Mouse (Mus musculus) kidney, embryonic 14.5 days (tissue): ENCODE measurements at regions not wholly inside any gene's neighbourhood (a gene's known extent, or its start where the extent isn't known, plus 50 kb on each side); places are given as distances from the start of the nearest gene placed in this dataset.

Source experiments
- ATAC-seq: fragments of 200-750 bp; cut with Nextera tagmentation; 2 replicates; pipeline ENCODE4 v1.8.0; 2017; ENCODE audit warnings: moderate number of reproducible peaks, mild to moderate bottlenecking, moderate TSS enrichment, moderate library complexity; ENCODE audit not compliant: low FRiP score, low TSS enrichment
- H3K27ac ChIP-seq: fragments of 300-500 bp; sonication (generic); 2 replicates; pipeline ENCODE4 v1.5.1; 2014; ENCODE audit warnings: low read depth, mild to moderate bottlenecking, low read length, moderate library complexity, mixed read lengths
- H3K27me3 ChIP-seq: fragments of 300-500 bp; sonication (generic); 2 replicates; pipeline ENCODE4 v1.6.1; 2014; ENCODE audit warnings: mild to moderate bottlenecking, low read length; ENCODE audit not compliant: control insufficient read depth, insufficient read depth
- H3K36me3 ChIP-seq: fragments of 300-500 bp; sonication (generic); 2 replicates; pipeline ENCODE4 v1.6.1; 2014; ENCODE audit warnings: low read length, mixed read lengths; ENCODE audit not compliant: control insufficient read depth, insufficient read depth
- H3K4me1 ChIP-seq: fragments of 300-500 bp; sonication (generic); 2 replicates; pipeline ENCODE4 v1.6.1; 2014; ENCODE audit warnings: low read length, mixed read lengths; ENCODE audit not compliant: control insufficient read depth, insufficient read depth
- H3K4me2 ChIP-seq: fragments of 300-500 bp; sonication (generic); replicated peaks from 2 replicates; pipeline ENCODE4 v1.6.1; 2014; ENCODE audit warnings: low read depth, mild to moderate bottlenecking, low read length
- H3K4me3 ChIP-seq: fragments of 300-500 bp; sonication (generic); 2 replicates; pipeline ENCODE4 v1.5.1; 2014; ENCODE audit warnings: mild to moderate bottlenecking, low read length
- H3K9ac ChIP-seq: fragments of 300-500 bp; sonication (generic); 2 replicates; pipeline ENCODE4 v1.6.1; 2014; ENCODE audit warnings: low read depth, mild to moderate bottlenecking, low read length, moderate library complexity
- H3K9me3 ChIP-seq: fragments of 300-500 bp; sonication (generic); 2 replicates; pipeline ENCODE4 v1.6.1; 2016; ENCODE audit warnings: low read length; ENCODE audit not compliant: control insufficient read depth
- WGBS: fragments of 180-500 bp; shearing (Covaris S2); extraction: QIAGEN DNeasy Blood & Tissue Kit; methylation state at CpG from one replicate; pipeline ENCODE4 v1.1.7; 2014; 5-methylcytosine and 5-hydroxymethylcytosine counted together

DNA sequence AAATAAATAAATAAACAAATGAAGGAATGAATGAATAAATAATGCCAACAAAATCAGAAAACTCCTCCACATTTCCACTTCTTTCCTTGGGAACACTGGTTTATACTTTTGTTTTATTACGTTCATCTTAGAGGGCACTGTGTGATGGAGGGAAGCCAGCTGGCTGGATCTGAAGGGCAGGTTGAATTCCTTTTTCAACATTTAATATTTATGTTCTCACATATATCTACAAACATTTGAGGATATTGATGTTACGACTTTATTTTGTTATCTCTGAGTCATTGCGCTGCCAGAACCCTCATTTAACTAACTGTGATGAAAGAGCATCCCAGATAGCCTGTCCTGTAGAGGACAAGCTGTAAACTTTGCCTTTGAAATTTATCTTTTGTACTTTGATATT is 273.3 kb downstream of the Phf14 start:
- H3K27ac ChIP-seq, result no peak overlapping the region
- H3K4me3 ChIP-seq, result no peak overlapping the region
- H3K36me3 ChIP-seq, result no peaks in the 10 kb centered on the region
- H3K9me3 ChIP-seq, result no peaks in the 10 kb centered on the region
- no peak for ATAC-seq
- H3K27me3 ChIP-seq, result no peaks in the 10 kb centered on the region
- WGBS, result 46% methylated on average over 3 of the region's 3 CpGs
- H3K4me1 ChIP-seq, result no peaks in the 10 kb centered on the region
- H3K4me2 ChIP-seq, result no peak overlapping the region
- no peak overlapping the region for H3K9ac ChIP-seq

DNA sequence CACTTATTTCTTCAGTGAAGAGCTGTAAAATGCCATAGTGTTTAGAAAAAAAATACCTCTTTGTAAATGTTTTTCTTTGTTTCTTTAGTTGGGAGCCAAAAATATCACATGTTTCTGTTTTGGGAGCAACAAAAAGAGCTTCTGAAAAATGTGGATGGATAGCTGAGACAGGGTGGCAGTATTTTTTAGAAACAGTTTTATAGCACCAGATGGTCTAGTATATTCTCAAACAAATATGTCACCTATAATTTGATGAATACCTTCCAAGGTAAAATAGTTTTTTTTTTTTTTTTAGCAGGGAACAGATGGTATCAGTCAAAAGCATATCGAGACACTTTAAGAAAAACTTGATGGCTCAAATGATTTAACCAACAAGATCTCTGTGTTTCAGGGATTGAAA is 302.6 kb downstream of the Phf14 start:
- ATAC-seq, result no peak
- no peak overlapping the region for H3K27ac ChIP-seq
- 68% methylated on average over 1 of the region's 1 CpGs for WGBS
- H3K9ac ChIP-seq, result no peak overlapping the region
- no peak overlapping the region for H3K4me3 ChIP-seq
- H3K9me3 ChIP-seq, result no peaks in the 10 kb centered on the region
- no peak overlapping the region for H3K4me2 ChIP-seq
- H3K4me1 ChIP-seq, result no peaks in the 10 kb centered on the region
- H3K36me3 ChIP-seq, result no peaks in the 10 kb centered on the region
- no peaks in the 10 kb centered on the region for H3K27me3 ChIP-seq

DNA sequence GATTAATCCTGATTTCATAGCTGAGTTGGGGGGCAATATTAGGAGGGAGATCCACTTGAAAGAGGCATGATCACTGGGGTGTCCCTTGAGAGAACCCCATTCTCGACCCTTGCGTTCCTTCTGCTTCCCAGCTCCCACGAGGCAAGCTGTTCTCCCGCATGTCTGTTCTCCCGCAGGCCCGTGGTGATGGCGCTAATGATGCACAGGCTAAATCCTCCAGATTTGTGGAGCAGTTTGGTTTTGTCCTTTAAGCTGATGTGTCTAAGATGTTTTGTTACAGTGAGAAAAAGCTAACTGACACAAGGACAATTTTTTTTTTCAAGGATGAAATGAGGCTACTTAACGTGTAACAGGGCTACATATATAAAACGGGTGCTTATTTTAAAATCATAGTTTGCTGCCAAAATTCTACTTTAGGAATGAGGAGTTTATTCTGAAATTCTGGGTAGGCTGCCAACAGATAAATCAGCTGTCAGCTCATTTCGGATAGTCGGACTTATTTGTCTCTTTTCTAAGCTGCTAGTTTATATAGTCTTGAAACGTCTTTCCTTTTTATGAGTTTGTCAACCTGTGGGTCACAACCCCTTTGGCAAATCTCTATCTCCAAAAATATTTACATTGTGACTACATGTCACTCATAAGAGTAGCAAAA is 307.0 kb downstream of the Phf14 start:
- peak; percentile 52; the same call in 1 of the 2 replicates for ATAC-seq
- H3K4me2 ChIP-seq, result no peak overlapping the region
- peaks cover 5% of the 10 kb centered on the region; the same call in 1 of the 2 replicates for H3K9me3 ChIP-seq
- no peak overlapping the region for H3K27ac ChIP-seq
- WGBS, result 70% methylated on average over 12 of the region's 12 CpGs
- no peak overlapping the region for H3K9ac ChIP-seq
- no peak overlapping the region for H3K4me3 ChIP-seq
- H3K27me3 ChIP-seq, result no peaks in the 10 kb centered on the region
- H3K36me3 ChIP-seq, result no peaks in the 10 kb centered on the region
- H3K4me1 ChIP-seq, result no peaks in the 10 kb centered on the region

DNA sequence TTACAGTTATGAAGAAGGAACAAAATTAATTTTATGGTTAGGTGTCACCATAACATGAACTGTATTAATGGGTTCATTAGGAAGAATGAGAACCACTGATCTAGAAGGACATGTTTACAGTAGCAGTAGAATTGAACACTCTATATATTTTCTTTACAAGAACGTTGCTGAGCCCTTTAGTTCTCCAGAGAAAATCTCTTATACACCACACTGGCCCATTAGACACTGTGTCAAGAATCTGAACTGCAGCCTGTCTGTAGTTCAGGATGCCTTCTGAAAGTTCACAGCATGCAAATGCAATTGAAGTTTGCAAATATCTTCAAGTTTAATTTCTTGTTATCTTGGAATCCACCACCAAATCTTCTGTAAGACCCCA is 307.6 kb downstream of the Phf14 start:
- peak; percentile 28; the same call in 1 of the 2 replicates for ATAC-seq
- no peaks in the 10 kb centered on the region for H3K36me3 ChIP-seq
- WGBS, result 44% methylated on average over 1 of the region's 1 CpGs
- H3K27ac ChIP-seq, result no peak overlapping the region
- no peaks in the 10 kb centered on the region for H3K27me3 ChIP-seq
- no peak overlapping the region for H3K4me2 ChIP-seq
- H3K9ac ChIP-seq, result no peak overlapping the region
- H3K4me1 ChIP-seq, result no peaks in the 10 kb centered on the region
- peaks cover 9% of the 10 kb centered on the region; the same call in 1 of the 2 replicates for H3K9me3 ChIP-seq
- H3K4me3 ChIP-seq, result no peak overlapping the region

DNA sequence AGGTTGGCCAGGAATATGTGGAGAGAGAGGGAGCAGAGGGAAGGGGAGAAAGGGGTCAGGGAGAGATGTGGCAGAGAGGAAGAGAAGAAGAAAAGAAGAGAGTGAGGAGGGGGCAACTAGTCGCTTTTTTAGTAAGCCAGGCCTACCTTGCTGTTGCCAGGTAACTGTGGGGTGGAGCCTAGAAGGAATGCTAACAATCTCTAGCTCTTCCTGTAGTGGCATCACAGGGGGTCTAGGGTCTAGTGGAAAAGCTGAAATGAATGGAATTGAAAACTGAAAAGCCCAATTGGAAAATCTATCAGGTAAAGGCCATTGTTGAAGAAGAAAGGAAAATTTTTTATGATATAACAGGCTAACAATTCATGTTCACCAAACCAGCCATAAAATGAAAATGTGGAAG is 336.5 kb downstream of the Phf14 start:
- Histone ChIP-seq H3K9me3 (no peaks in the 10 kb centered on the region), H3K27ac (no peak overlapping the region), H3K4me3 (no peak overlapping the region), H3K27me3 (no peaks in the 10 kb centered on the region), H3K36me3 (no peaks in the 10 kb centered on the region), H3K4me2 (no peak overlapping the region), H3K4me1 (no peaks in the 10 kb centered on the region), H3K9ac (no peak overlapping the region)
- ATAC-seq, result no peak
- WGBS, result 46% methylated on average over 1 of the region's 1 CpGs

DNA sequence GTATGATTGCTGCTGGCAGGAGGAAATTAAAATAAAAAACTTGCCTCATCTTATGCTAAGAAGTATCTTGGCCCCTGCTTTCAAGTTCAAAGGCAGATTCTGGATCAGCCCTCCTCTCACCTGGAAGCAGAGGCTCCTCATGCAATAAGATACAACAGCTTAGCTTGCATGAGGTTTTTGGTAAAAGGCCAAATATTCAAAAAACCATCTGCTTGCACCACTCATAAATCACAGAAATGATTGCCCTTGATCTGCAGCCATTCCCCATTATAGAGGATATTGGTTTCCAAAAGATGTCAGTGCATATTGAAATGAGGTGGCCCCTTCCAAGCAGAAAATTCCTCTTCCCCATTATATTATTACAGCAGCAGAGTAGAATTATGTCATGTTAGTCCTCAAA is 340.4 kb downstream of the Phf14 start:
- Histone ChIP-seq H3K4me2 (no peak overlapping the region), H3K9me3 (no peaks in the 10 kb centered on the region), H3K4me1 (no peaks in the 10 kb centered on the region), H3K36me3 (no peaks in the 10 kb centered on the region), H3K27me3 (no peaks in the 10 kb centered on the region), H3K9ac (no peak overlapping the region), H3K27ac (no peak overlapping the region), H3K4me3 (no peak overlapping the region)
- no peak for ATAC-seq

DNA sequence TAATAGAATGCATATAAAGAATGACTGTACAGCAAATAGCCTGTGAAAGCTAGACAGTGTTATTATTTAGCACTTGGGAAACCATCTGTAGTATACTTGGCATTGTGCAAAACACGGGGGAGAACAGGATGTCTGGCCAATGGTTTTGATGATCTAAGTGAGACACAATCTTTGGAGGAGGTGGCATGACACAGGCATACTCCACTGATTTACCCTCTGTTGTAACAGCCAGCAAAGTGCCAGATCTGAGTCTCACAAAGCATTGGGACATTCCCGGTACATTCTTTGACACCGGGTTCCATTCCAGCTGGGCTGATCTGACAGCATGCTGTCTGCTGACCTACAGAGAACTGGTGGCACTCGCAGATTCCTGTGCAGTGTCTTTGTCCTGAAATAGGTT is 341.0 kb downstream of the Phf14 start:
- H3K4me2 ChIP-seq, result no peak overlapping the region
- H3K9me3 ChIP-seq, result no peaks in the 10 kb centered on the region
- no peak overlapping the region for H3K27ac ChIP-seq
- no peak overlapping the region for H3K9ac ChIP-seq
- no peaks in the 10 kb centered on the region for H3K27me3 ChIP-seq
- 75% methylated on average over 4 of the region's 4 CpGs for WGBS
- no peak overlapping the region for H3K4me3 ChIP-seq
- no peaks in the 10 kb centered on the region for H3K36me3 ChIP-seq
- H3K4me1 ChIP-seq, result no peaks in the 10 kb centered on the region
- no peak for ATAC-seq

DNA sequence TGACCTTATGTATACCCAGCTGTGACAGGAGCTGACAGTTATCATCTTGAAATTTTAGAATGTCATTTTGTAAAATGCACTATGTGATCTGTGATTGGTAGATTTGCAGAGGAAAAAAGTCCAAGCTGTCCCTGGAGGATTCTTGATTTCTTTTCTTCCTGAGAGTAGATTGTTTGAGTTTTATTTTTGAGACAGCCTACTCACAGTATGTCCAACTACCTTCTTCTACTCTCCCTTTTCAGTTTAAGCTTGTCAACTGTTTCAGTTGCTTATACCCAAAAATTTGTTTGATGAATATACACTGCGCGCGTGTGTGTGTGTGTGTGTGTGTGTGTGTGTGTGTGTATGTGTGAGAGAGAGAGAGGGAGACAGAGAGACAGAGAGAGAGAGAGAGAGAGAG is 346.9 kb downstream of the Phf14 start:
- Histone ChIP-seq H3K27ac (no peak overlapping the region), H3K9me3 (no peaks in the 10 kb centered on the region), H3K4me2 (no peak overlapping the region), H3K36me3 (no peaks in the 10 kb centered on the region), H3K4me1 (no peaks in the 10 kb centered on the region), H3K4me3 (no peak overlapping the region), H3K27me3 (no peaks in the 10 kb centered on the region), H3K9ac (no peak overlapping the region)
- WGBS, result 98% methylated on average over 3 of the region's 3 CpGs
- ATAC-seq, result no peak

DNA sequence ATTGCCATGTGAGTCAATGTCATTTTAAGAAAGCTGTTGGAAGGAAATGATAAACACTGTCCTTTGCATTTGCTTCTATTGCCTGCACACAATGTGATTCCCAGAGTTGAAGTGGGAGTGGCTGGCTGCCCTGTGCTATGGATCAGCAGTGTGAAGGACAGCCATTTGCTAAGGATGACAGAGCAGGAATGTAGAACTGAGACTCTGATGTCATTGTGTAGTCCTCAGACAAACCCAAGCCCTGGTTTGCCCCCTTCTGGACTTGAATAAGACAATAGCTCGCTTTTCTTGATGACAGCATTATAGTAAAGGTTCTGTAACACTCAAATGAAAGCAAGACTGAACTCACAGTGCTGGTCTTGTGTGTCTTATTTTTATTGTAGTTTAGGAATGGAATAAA is 347.8 kb downstream of the Phf14 start:
- Histone ChIP-seq H3K9ac (no peak overlapping the region), H3K27me3 (no peaks in the 10 kb centered on the region), H3K36me3 (no peaks in the 10 kb centered on the region), H3K4me1 (no peaks in the 10 kb centered on the region), H3K27ac (no peak overlapping the region), H3K9me3 (no peaks in the 10 kb centered on the region), H3K4me2 (no peak overlapping the region), H3K4me3 (no peak overlapping the region)
- 67% methylated on average over 1 of the region's 1 CpGs for WGBS
- ATAC-seq, result peak; percentile 81; the same call in 1 of the 2 replicates
